Mouse (Mus musculus): ENCODE results near the gene Pmvk.

Gene Pmvk

GRCm38 (mm10) chr3:89430171-89431159 lies 23.9 kb upstream of the Pmvk start, which contains the start of gene Pygo2:
Gene Pygo2, plus strand, starts transcription at chr3:89430214.
- peak; percentile 95 for DNase-seq

- DNase-seq, result no peak
These were observed 21.7 kb upstream of the Pmvk start for GRCm38 (mm10) chr3:89432606-89433005.

GRCm38 (mm10) chr3:89434532-89434931 lies 19.8 kb upstream of the Pmvk start:
- no peak for DNase-seq

- DNase-seq, result no peak
These were observed 19.3 kb upstream of the Pmvk start for GRCm38 (mm10) chr3:89435041-89435440.

GRCm38 (mm10) chr3:89436176-89437113 lies 17.9 kb upstream of the Pmvk start, which contains the start of gene Pbxip1:
Gene Pbxip1, plus strand, starts transcription at chr3:89436706.
- peak; percentile 73 for DNase-seq

- peak; percentile 49 for DNase-seq
These were observed 17.1 kb upstream of the Pmvk start for GRCm38 (mm10) chr3:89437269-89437668.

- no peak for DNase-seq
These were observed 13.7 kb upstream of the Pmvk start for GRCm38 (mm10) chr3:89440691-89441090.

GRCm38 (mm10) chr3:89448720-89449537 lies 5.4 kb upstream of the Pmvk start:
- peak; percentile 66 for DNase-seq

GRCm38 (mm10) chr3:89449541-89449940 lies 4.8 kb upstream of the Pmvk start:
- DNase-seq, result peak; percentile 82

GRCm38 (mm10) chr3:89451916-89452315 lies 2.4 kb upstream of the Pmvk start:
- DNase-seq, result peak; percentile 16

- DNase-seq, result no peak
These were observed 1.5 kb downstream of the Pmvk start for GRCm38 (mm10) chr3:89455786-89456285.

GRCm38 (mm10) chr3:89456726-89457665 lies 2.7 kb downstream of the Pmvk start:
- peak; percentile 81 for DNase-seq

- DNase-seq, result no peak
These were observed 4.1 kb downstream of the Pmvk start for GRCm38 (mm10) chr3:89458372-89458964.

- peak; percentile 97 for DNase-seq
These were observed 4.8 kb downstream of the Pmvk start for GRCm38 (mm10) chr3:89458965-89459807.

- DNase-seq, result no peak
These were observed 13.9 kb downstream of the Pmvk start for GRCm38 (mm10) chr3:89468268-89468667.

GRCm38 (mm10) chr3:89472280-89472679 lies 17.9 kb downstream of the Pmvk start:
- no peak for DNase-seq

- no peak for DNase-seq
These were observed 19.5 kb downstream of the Pmvk start for GRCm38 (mm10) chr3:89473838-89474237.

GRCm38 (mm10) chr3:89479055-89479454 lies 24.7 kb downstream of the Pmvk start:
- DNase-seq, result no peak

- no peak for DNase-seq
These were observed 27.1 kb downstream of the Pmvk start for GRCm38 (mm10) chr3:89481488-89481887.

All from lung, postnatal 14 days (tissue).